Mouse (Mus musculus) forebrain, embryonic 10.5 days (tissue): ENCODE measurements around the gene Erich4. TPM values are rescaled to one million over a fixed set of nuclear protein-coding genes. Genes with fewer than 3 reads are reported as not detected.
A peak's percentile ranks its signal among the peaks of the same experiment; 100 is the strongest.

ENCODE experiments used
- DNase-seq: peaks from one replicate; pipeline ENCODE4 v3.0.0-alpha.2; 2017; ENCODE audit warnings: low spot score; ENCODE audit errors: extremely low spot score
- H3K27ac ChIP-seq: fragments of 300-500 bp; sonication (generic); 2 replicates; pipeline ENCODE4 v1.5.1; 2016; ENCODE audit warnings: mild to moderate bottlenecking
- H3K27me3 ChIP-seq: fragments of 300-500 bp; sonication (generic); 2 replicates; pipeline ENCODE4 v1.6.1; 2016; ENCODE audit warnings: mild to moderate bottlenecking; ENCODE audit not compliant: poor library complexity, severe bottlenecking
- H3K36me3 ChIP-seq: fragments of 300-500 bp; sonication (generic); replicated peaks from 2 replicates; pipeline ENCODE4 v1.6.1; 2016; ENCODE audit warnings: mild to moderate bottlenecking, moderate library complexity
- H3K4me1 ChIP-seq: fragments of 300-500 bp; sonication (generic); 2 replicates; pipeline ENCODE4 v1.6.1; 2016
- H3K4me3 ChIP-seq: fragments of 300-500 bp; sonication (generic); 2 replicates; pipeline ENCODE4 v1.5.1; 2016; ENCODE audit warnings: mild to moderate bottlenecking, moderate library complexity
- H3K9me3 ChIP-seq: fragments of 300-500 bp; sonication (generic); 2 replicates; pipeline ENCODE4 v1.6.1; 2016; ENCODE audit warnings: mild to moderate bottlenecking, moderate library complexity
- WGBS: fragments of 180-500 bp; shearing (Covaris S2); methylation state at CpG from one replicate; pipeline ENCODE4 v1.1.7; 2016; 5-methylcytosine and 5-hydroxymethylcytosine counted together
- polyA plus RNA-seq: library from polyadenylated mRNA; unstranded; fragments of >200 nt; fragmentation: Nextera tagmentation; extraction: Ambion mirVana; gene quantifications from 2 replicates; pipeline ENCODE4 v1.2.1, GENCODE M21; 2016

Gene Erich4
- polyA plus RNA-seq, 1 experiment from 2014 or later, result not detected

GRCm38 (mm10) chr7:25618865-25619721 is 3.4 kb upstream of the Erich4 start, which contains the start of gene Dmac2:
Gene Dmac2, plus strand, starts transcription at chr7:25619414.
- DNase-seq, result peak; percentile 91
- peak within 1 kb of the TSS; percentile 75 for H3K4me3 ChIP-seq
- peak within 1 kb of the TSS; percentile 81 for H3K27ac ChIP-seq
- 2% methylated on average over 53 of the region's 53 CpGs for WGBS
- peaks cover 14% of the 10 kb centered on the region for H3K4me1 ChIP-seq
- peaks cover 12% of the 10 kb centered on the region for H3K36me3 ChIP-seq
- no peaks in the 10 kb centered on the region for H3K27me3 ChIP-seq
- H3K9me3 ChIP-seq, result no peaks in the 10 kb centered on the region

- Histone ChIP-seq H3K36me3 (peaks cover 6% of the 10 kb centered on the region), H3K4me1 (peaks cover 14% of the 10 kb centered on the region), H3K9me3 (no peaks in the 10 kb centered on the region), H3K27me3 (no peaks in the 10 kb centered on the region), H3K4me3 (no peak overlapping the region), H3K27ac (no peak overlapping the region)
- 85% methylated on average over 10 of the region's 10 CpGs for WGBS
- DNase-seq, result no peak
These were observed 1.9 kb upstream of the Erich4 start for GRCm38 (mm10) chr7:25617376-25618160.

GRCm38 (mm10) chr7:25614831-25615705 is 624 bp downstream of the Erich4 start:
- Histone ChIP-seq H3K27me3 (no peaks in the 10 kb centered on the region), H3K4me1 (peaks cover 12% of the 10 kb centered on the region), H3K27ac (no peak overlapping the region), H3K36me3 (no peaks in the 10 kb centered on the region), H3K9me3 (no peaks in the 10 kb centered on the region), H3K4me3 (no peak overlapping the region)
- 75% methylated on average over 21 of the region's 21 CpGs for WGBS
- DNase-seq, result no peak

- Histone ChIP-seq H3K4me1 (peaks cover 5% of the 10 kb centered on the region; the same call in 1 of the 2 replicates), H3K27ac (no peak overlapping the region), H3K27me3 (no peaks in the 10 kb centered on the region), H3K4me3 (no peak overlapping the region), H3K9me3 (no peaks in the 10 kb centered on the region), H3K36me3 (no peaks in the 10 kb centered on the region)
- DNase-seq, result peak; percentile 10
- WGBS, result 89% methylated on average over 5 of the region's 5 CpGs
These were observed 1.6 kb downstream of the Erich4 start for GRCm38 (mm10) chr7:25614086-25614485.

- Histone ChIP-seq H3K4me1 (no peaks in the 10 kb centered on the region), H3K4me3 (no peak overlapping the region), H3K27me3 (no peaks in the 10 kb centered on the region), H3K9me3 (no peaks in the 10 kb centered on the region), H3K27ac (no peak overlapping the region), H3K36me3 (no peaks in the 10 kb centered on the region)
- WGBS, result 44% methylated on average over 7 of the region's 7 CpGs
- peak; percentile 4 for DNase-seq
These were observed 4.2 kb downstream of the Erich4 start for GRCm38 (mm10) chr7:25611501-25611900.

GRCm38 (mm10) chr7:25610056-25610455 is 5.6 kb downstream of the Erich4 start:
- no peaks in the 10 kb centered on the region for H3K36me3 ChIP-seq
- no peak overlapping the region for H3K27ac ChIP-seq
- H3K27me3 ChIP-seq, result no peaks in the 10 kb centered on the region
- H3K4me3 ChIP-seq, result no peak overlapping the region
- 39% methylated on average over 6 of the region's 6 CpGs for WGBS
- H3K9me3 ChIP-seq, result no peaks in the 10 kb centered on the region
- DNase-seq, result peak; percentile 7
- H3K4me1 ChIP-seq, result no peaks in the 10 kb centered on the region

- H3K36me3 ChIP-seq, result no peaks in the 10 kb centered on the region
- H3K4me3 ChIP-seq, result no peak overlapping the region
- no peaks in the 10 kb centered on the region for H3K27me3 ChIP-seq
- H3K27ac ChIP-seq, result no peak overlapping the region
- DNase-seq, result no peak
- no peaks in the 10 kb centered on the region for H3K4me1 ChIP-seq
- WGBS, result 89% methylated on average over 2 of the region's 2 CpGs
- H3K9me3 ChIP-seq, result no peaks in the 10 kb centered on the region
These were observed 8.5 kb downstream of the Erich4 start for GRCm38 (mm10) chr7:25607196-25607595.

- Histone ChIP-seq H3K9me3 (no peaks in the 10 kb centered on the region), H3K4me3 (no peak overlapping the region), H3K27me3 (no peaks in the 10 kb centered on the region), H3K36me3 (no peaks in the 10 kb centered on the region), H3K27ac (no peak overlapping the region), H3K4me1 (no peaks in the 10 kb centered on the region)
- no peak for DNase-seq
- 81% methylated on average over 4 of the region's 4 CpGs for WGBS
These were observed 9.0 kb downstream of the Erich4 start for GRCm38 (mm10) chr7:25606625-25607063.

GRCm38 (mm10) chr7:25601346-25601745 is 14.3 kb downstream of the Erich4 start:
- 92% methylated on average over 16 of the region's 16 CpGs for WGBS
- no peak overlapping the region for H3K27ac ChIP-seq
- no peak for DNase-seq

GRCm38 (mm10) chr7:25600666-25601065 is 15.0 kb downstream of the Erich4 start:
- H3K4me1 ChIP-seq, result no peaks in the 10 kb centered on the region
- WGBS, result 89% methylated on average over 11 of the region's 11 CpGs
- no peak for DNase-seq
- no peak overlapping the region for H3K4me3 ChIP-seq
- no peak overlapping the region for H3K27ac ChIP-seq
- no peaks in the 10 kb centered on the region for H3K9me3 ChIP-seq
- H3K27me3 ChIP-seq, result no peaks in the 10 kb centered on the region
- H3K36me3 ChIP-seq, result no peaks in the 10 kb centered on the region

More at GRCm38 (mm10) chr7:25601346-25601745, 14.3 kb downstream of the Erich4 start:
- H3K36me3 ChIP-seq, result no peaks in the 10 kb centered on the region
- H3K4me1 ChIP-seq, result no peaks in the 10 kb centered on the region
- no peaks in the 10 kb centered on the region for H3K9me3 ChIP-seq
- no peaks in the 10 kb centered on the region for H3K27me3 ChIP-seq
- no peak overlapping the region for H3K4me3 ChIP-seq

GRCm38 (mm10) chr7:25599663-25600062 is 16.0 kb downstream of the Erich4 start:
- H3K4me3 ChIP-seq, result no peak overlapping the region
- H3K27me3 ChIP-seq, result no peaks in the 10 kb centered on the region
- H3K27ac ChIP-seq, result no peak overlapping the region
- H3K4me1 ChIP-seq, result no peaks in the 10 kb centered on the region
- 14% methylated on average over 10 of the region's 10 CpGs for WGBS
- H3K9me3 ChIP-seq, result no peaks in the 10 kb centered on the region
- DNase-seq, result peak; percentile 72
- H3K36me3 ChIP-seq, result no peaks in the 10 kb centered on the region

- H3K27ac ChIP-seq, result no peak overlapping the region
- no peaks in the 10 kb centered on the region for H3K9me3 ChIP-seq
- DNase-seq, result no peak
- H3K4me3 ChIP-seq, result no peak overlapping the region
- H3K36me3 ChIP-seq, result no peaks in the 10 kb centered on the region
- no peaks in the 10 kb centered on the region for H3K27me3 ChIP-seq
- H3K4me1 ChIP-seq, result no peaks in the 10 kb centered on the region
- 89% methylated on average over 3 of the region's 3 CpGs for WGBS
These were observed 21.8 kb downstream of the Erich4 start for GRCm38 (mm10) chr7:25593859-25594258.
